Comparison of ENCODE assay signal across 23 mouse cellular contexts in genomic region chr17:63229111-63229510, GRCm38 (mm10).
DNase-seq lines count a peak whose midpoint lies in the region; ATAC-seq and TF ChIP-seq lines count a peak whose summit lies in the region.
"Had no signal": no experiment of that assay in that cellular context is flagged by ENCODE, and none has a peak within 500 bp of the region (broad histone marks: within the 10 kb centered on the region; RNA-seq: fewer than 3 reads in every experiment).

No protein-coding gene starts in this region.

- TF ChIP-seq CTCF in forebrain, postnatal 0 days (IDR thresholded peaks at IDR 0.05; ENCODE audit: low read depth): no peak

- H3K9ac ChIP-seq in forebrain, embryonic 11.5 days (ENCODE audit: low read length): no peak overlapping the region
- no peak overlapping the region for H3K9ac ChIP-seq in forebrain, postnatal 0 days
- H3K9ac ChIP-seq in hindbrain, embryonic 13.5 days: no peak overlapping the region
- H3K9ac ChIP-seq in midbrain, embryonic 16.5 days (ENCODE audit: low read depth, low read length): no peak overlapping the region
- H3K9ac ChIP-seq: embryonic facial prominence, embryonic 13.5 days; limb, embryonic 12.5 days; liver, postnatal 0 days had no signal

- peak; percentile 85 for ATAC-seq in forebrain, embryonic 11.5 days (replicated peaks; ENCODE audit: low FRiP score)
- ATAC-seq in forebrain, postnatal 0 days: no peak
- peak; percentile 46; the same call in 1 of the 2 replicates for ATAC-seq in hindbrain, embryonic 13.5 days (ENCODE audit: low FRiP score)
- ATAC-seq in midbrain, embryonic 16.5 days: peak; percentile 58; the same call in 1 of the 2 replicates
- ATAC-seq: intestine, embryonic 16.5 days; liver, postnatal 0 days; lung, postnatal 0 days had no signal

- no peak for DNase-seq in forebrain, embryonic 11.5 days (ENCODE audit: low spot score)
- no peak for DNase-seq in forebrain, postnatal 0 days
- no peak for DNase-seq in hindbrain, embryonic 10.5 days (ENCODE audit: low spot score)
- peak; percentile 70 for DNase-seq in Muller cell, postnatal 12 days (ENCODE audit: inconsistent ontology term)
- DNase-seq in cerebellum, adult 8-10 months: no peak
- DNase-seq in lung, postnatal 14 days: no peak
- DNase-seq: adrenal gland, postnatal 36 days; cerebellum, adult 11-12 months; cerebellum, postnatal 14 days; kidney, postnatal 36 days; layer of hippocampus, postnatal 36 days; liver, postnatal 0 days; right cerebral cortex, postnatal 14 days; thymus, adult 2 months had no signal

- no peaks in the 10 kb centered on the region for H3K27me3 ChIP-seq in forebrain, embryonic 11.5 days (ENCODE audit: control insufficient read depth, insufficient read depth, low read length)
- no peaks in the 10 kb centered on the region for H3K27me3 ChIP-seq in forebrain, postnatal 0 days (ENCODE audit: insufficient read depth, low read length)
- no peaks in the 10 kb centered on the region for H3K27me3 ChIP-seq in hindbrain, embryonic 13.5 days
- H3K27me3 ChIP-seq in hindbrain, embryonic 10.5 days (ENCODE audit: insufficient read depth, poor library complexity, severe bottlenecking): no peaks in the 10 kb centered on the region
- no peaks in the 10 kb centered on the region for H3K27me3 ChIP-seq in midbrain, embryonic 16.5 days (ENCODE audit: control insufficient read depth, insufficient read depth, low read depth, low read length)
- H3K27me3 ChIP-seq: embryonic facial prominence, embryonic 13.5 days; limb, embryonic 12.5 days had no signal

- H3K27ac ChIP-seq in forebrain, embryonic 11.5 days (ENCODE audit: low read depth, low read length): no peak overlapping the region
- H3K27ac ChIP-seq in forebrain, postnatal 0 days (ENCODE audit: low read depth, low read length): no peak overlapping the region
- no peak overlapping the region for H3K27ac ChIP-seq in hindbrain, embryonic 13.5 days
- no peak overlapping the region for H3K27ac ChIP-seq in hindbrain, embryonic 10.5 days
- H3K27ac ChIP-seq in midbrain, embryonic 16.5 days (ENCODE audit: low read length): no peak overlapping the region
- H3K27ac ChIP-seq: embryonic facial prominence, embryonic 13.5 days; limb, embryonic 12.5 days; stomach, postnatal 0 days had no signal

- no peak overlapping the region for H3K4me2 ChIP-seq in forebrain, embryonic 11.5 days (ENCODE audit: low read depth, low read length, severe bottlenecking)
- no peak overlapping the region for H3K4me2 ChIP-seq in forebrain, postnatal 0 days (ENCODE audit: low read depth)
- no peak overlapping the region for H3K4me2 ChIP-seq in hindbrain, embryonic 13.5 days
- H3K4me2 ChIP-seq in midbrain, embryonic 16.5 days (ENCODE audit: low read length): no peak overlapping the region
- H3K4me2 ChIP-seq: embryonic facial prominence, embryonic 13.5 days; heart, embryonic 11.5 days; limb, embryonic 12.5 days; liver, embryonic 11.5 days had no signal

- peaks cover 5% of the 10 kb centered on the region; the same call in 1 of the 2 replicates for H3K4me1 ChIP-seq in forebrain, embryonic 11.5 days (replicated peaks; ENCODE audit: control insufficient read depth, insufficient read depth, low read length)
- H3K4me1 ChIP-seq in forebrain, postnatal 0 days (ENCODE audit: insufficient read depth): no peaks in the 10 kb centered on the region
- H3K4me1 ChIP-seq in hindbrain, embryonic 13.5 days (replicated peaks): no peaks in the 10 kb centered on the region
- peaks cover 2% of the 10 kb centered on the region; the same call in 1 of the 2 replicates for H3K4me1 ChIP-seq in hindbrain, embryonic 10.5 days (replicated peaks)
- peaks cover 4% of the 10 kb centered on the region for H3K4me1 ChIP-seq in midbrain, embryonic 16.5 days (ENCODE audit: control insufficient read depth, insufficient read depth, low read length)
- H3K4me1 ChIP-seq: limb, embryonic 12.5 days had no signal

- no peaks in the 10 kb centered on the region for H3K9me3 ChIP-seq in forebrain, embryonic 11.5 days (ENCODE audit: control insufficient read depth, low read length)
- H3K9me3 ChIP-seq in forebrain, postnatal 0 days (ENCODE audit: low read length): no peaks in the 10 kb centered on the region
- no peaks in the 10 kb centered on the region for H3K9me3 ChIP-seq in hindbrain, embryonic 13.5 days
- H3K9me3 ChIP-seq in hindbrain, embryonic 10.5 days: no peaks in the 10 kb centered on the region
- H3K9me3 ChIP-seq in midbrain, embryonic 16.5 days (replicated peaks; ENCODE audit: control insufficient read depth, low read length, poor library complexity, severe bottlenecking): no peaks in the 10 kb centered on the region
- H3K9me3 ChIP-seq: embryonic facial prominence, embryonic 13.5 days; limb, embryonic 12.5 days had no signal

- no peaks in the 10 kb centered on the region for H3K36me3 ChIP-seq in forebrain, embryonic 11.5 days (ENCODE audit: control insufficient read depth, insufficient read depth, low read length)
- H3K36me3 ChIP-seq in forebrain, postnatal 0 days (ENCODE audit: insufficient read depth): no peaks in the 10 kb centered on the region
- no peaks in the 10 kb centered on the region for H3K36me3 ChIP-seq in hindbrain, embryonic 13.5 days
- no peaks in the 10 kb centered on the region for H3K36me3 ChIP-seq in hindbrain, embryonic 10.5 days
- no peaks in the 10 kb centered on the region for H3K36me3 ChIP-seq in midbrain, embryonic 16.5 days (ENCODE audit: control insufficient read depth, insufficient read depth, low read length)
- H3K36me3 ChIP-seq: embryonic facial prominence, embryonic 13.5 days; limb, embryonic 12.5 days had no signal

- no peak overlapping the region for H3K4me3 ChIP-seq in forebrain, embryonic 11.5 days (ENCODE audit: low read depth, low read length)
- no peak overlapping the region for H3K4me3 ChIP-seq in forebrain, postnatal 0 days (ENCODE audit: low read depth, low read length)
- no peak overlapping the region for H3K4me3 ChIP-seq in hindbrain, embryonic 13.5 days
- no peak overlapping the region for H3K4me3 ChIP-seq in hindbrain, embryonic 10.5 days
- H3K4me3 ChIP-seq in midbrain, embryonic 16.5 days (ENCODE audit: low read depth, low read length): no peak overlapping the region
- H3K4me3 ChIP-seq: embryonic facial prominence, embryonic 13.5 days; limb, embryonic 12.5 days had no signal

- WGBS in forebrain, embryonic 11.5 days: 15% methylated on average over 4 of the region's 4 CpGs
- WGBS in forebrain, postnatal 0 days: 24% methylated on average over 4 of the region's 4 CpGs
- 43% methylated on average over 4 of the region's 4 CpGs for WGBS in hindbrain, embryonic 13.5 days
- WGBS in hindbrain, embryonic 10.5 days: 73% methylated on average over 4 of the region's 4 CpGs
- WGBS in midbrain, embryonic 16.5 days: 38% methylated on average over 4 of the region's 4 CpGs
